In the genomic region with DNA sequence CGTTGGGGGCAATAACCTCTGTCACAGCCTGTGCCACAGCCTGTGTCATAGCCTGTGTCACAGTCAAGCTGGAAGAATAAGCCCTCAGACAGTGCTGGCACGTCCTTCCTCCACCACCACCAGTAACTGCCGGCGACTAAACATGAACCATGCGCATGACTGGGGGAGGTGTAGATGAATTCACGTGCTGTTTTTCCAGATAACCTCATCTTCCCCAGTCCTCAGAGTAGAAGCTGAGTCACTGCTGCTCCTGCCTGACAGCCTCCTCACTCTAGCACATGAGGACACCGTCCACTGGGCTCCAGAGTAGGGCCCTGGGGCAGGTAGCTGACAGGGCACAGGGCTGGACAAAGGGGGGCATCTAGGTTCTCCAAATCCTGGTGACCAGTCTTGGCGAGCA, we compare ENCODE assay signal across 12 mouse cellular contexts. TPM values are rescaled to one million over a fixed set of nuclear protein-coding genes. Genes with fewer than 3 reads are reported as not detected.
A peak's percentile ranks its signal among the peaks of the same experiment; 100 is the strongest.
DNase-seq lines count a peak whose midpoint lies in the region; ATAC-seq and TF ChIP-seq lines count a peak whose summit lies in the region.
"Had no signal": no experiment of that assay in that cellular context is flagged by ENCODE, and none has a peak within 500 bp of the region (broad histone marks: within the 10 kb centered on the region; RNA-seq: fewer than 3 reads in every experiment).

No protein-coding gene starts in this region.

- no peak overlapping the region for H3K27ac ChIP-seq in heart, postnatal 0 days (ENCODE audit: low read depth)
- peak overlapping the region; percentile 54; the same call in 1 of the 2 replicates for H3K27ac ChIP-seq in liver, embryonic 16.5 days (ENCODE audit: low read length)
- H3K27ac ChIP-seq: embryonic facial prominence, embryonic 13.5 days; neural tube, embryonic 13.5 days had no signal

- H3K9me3 ChIP-seq in heart, postnatal 0 days (replicated peaks; ENCODE audit: control insufficient read depth, low read length): no peaks in the 10 kb centered on the region
- no peaks in the 10 kb centered on the region for H3K9me3 ChIP-seq in liver, embryonic 16.5 days (replicated peaks; ENCODE audit: control insufficient read depth, low read length)
- H3K9me3 ChIP-seq: embryonic facial prominence, embryonic 13.5 days; neural tube, embryonic 13.5 days had no signal

- 0 out of 2 replicates have a peak, but pooled peaks have one; percentile 22 for TF ChIP-seq EP300 in heart, postnatal 0 days (IDR thresholded peaks at IDR 0.05; ENCODE audit: low read depth)

- H3K27me3 ChIP-seq in heart, postnatal 0 days (ENCODE audit: control insufficient read depth, insufficient read depth, low read length): no peaks in the 10 kb centered on the region
- H3K27me3 ChIP-seq in liver, embryonic 16.5 days (ENCODE audit: control insufficient read depth, insufficient read depth, low read depth, low read length): no peaks in the 10 kb centered on the region
- H3K27me3 ChIP-seq: embryonic facial prominence, embryonic 13.5 days; neural tube, embryonic 13.5 days; Patski had no signal

- H3K4me1 ChIP-seq in heart, postnatal 0 days (ENCODE audit: control insufficient read depth, insufficient read depth): no peaks in the 10 kb centered on the region; the same call in 1 of the 2 replicates
- H3K4me1 ChIP-seq in liver, embryonic 16.5 days (ENCODE audit: control insufficient read depth, low read depth, low read length): peaks cover 26% of the 10 kb centered on the region
- H3K4me1 ChIP-seq: embryonic facial prominence, embryonic 13.5 days had no signal

- DNase-seq in heart, postnatal 0 days (ENCODE audit: low spot score): no peak
- DNase-seq in heart, postnatal 10 days: no peak
- DNase-seq in c-Kit-negative CD71-positive TER-119-positive erythroid progenitor cells, embryonic 14.5 days (ENCODE audit: low read depth, low spot score): peak; percentile 34
- no peak for DNase-seq in layer of hippocampus, adult 18-20 months (ENCODE audit: low spot score in 2 of 2)
- no peak for DNase-seq in adrenal gland, postnatal 25 days
- no peak for DNase-seq in gastrocnemius, postnatal 36 days
- DNase-seq: layer of hippocampus, postnatal 36 days had no signal

- WGBS in heart, postnatal 0 days: 39% methylated on average over 8 of the region's 8 CpGs
- WGBS in liver, embryonic 16.5 days (ENCODE audit: insufficient replicate concordance): 22% methylated on average over 8 of the region's 8 CpGs

- no peak for TF ChIP-seq CTCF in heart, postnatal 0 days (IDR thresholded peaks at IDR 0.05; ENCODE audit: low read depth)

- peak; percentile 47 for ATAC-seq in heart, postnatal 0 days (ENCODE audit: insufficient read depth, low read depth)
- ATAC-seq in CD4-positive, CD25-positive, alpha-beta regulatory T cell, adult 4 months: peak; percentile 64
- peak; percentile 85 for ATAC-seq in liver, embryonic 16.5 days (ENCODE audit: low read depth)
- ATAC-seq: Patski had no signal

- H3K4me2 ChIP-seq in heart, postnatal 0 days (ENCODE audit: low read depth, low read length): no peak overlapping the region
- no peak overlapping the region for H3K4me2 ChIP-seq in liver, embryonic 16.5 days (ENCODE audit: low read depth, low read length)
- H3K4me2 ChIP-seq: embryonic facial prominence, embryonic 13.5 days; neural tube, embryonic 13.5 days had no signal

- H3K4me3 ChIP-seq in heart, postnatal 0 days (ENCODE audit: low read depth, low read length): no peak overlapping the region
- no peak overlapping the region for H3K4me3 ChIP-seq in liver, embryonic 16.5 days (ENCODE audit: low read depth, low read length)
- H3K4me3 ChIP-seq: embryonic facial prominence, embryonic 13.5 days; neural tube, embryonic 13.5 days had no signal

- intact Hi-C loops in heart, postnatal 10 days (cut with DNase I): no loop called here
- intact Hi-C loops in gastrocnemius, postnatal 36 days (cut with DNase I): no loop called here

- H3K36me3 ChIP-seq in heart, postnatal 0 days (replicated peaks; ENCODE audit: control insufficient read depth, insufficient read depth, low read length): no peaks in the 10 kb centered on the region
- H3K36me3 ChIP-seq in liver, embryonic 16.5 days (ENCODE audit: control insufficient read depth, insufficient read depth): no peaks in the 10 kb centered on the region
- H3K36me3 ChIP-seq: embryonic facial prominence, embryonic 13.5 days; neural tube, embryonic 13.5 days had no signal

- no peak overlapping the region for H3K9ac ChIP-seq in heart, postnatal 0 days (replicated peaks; ENCODE audit: low read depth, low read length)
- 0 out of 2 replicates have a peak overlapping the region, but pooled peaks have one; percentile 32 for H3K9ac ChIP-seq in liver, embryonic 16.5 days (ENCODE audit: low read depth, low read length)
- H3K9ac ChIP-seq: embryonic facial prominence, embryonic 13.5 days; neural tube, embryonic 13.5 days had no signal

RNA-seq across cellular contexts. Expression of a gene that starts 24.6 kb away (rescaled TPM):
- total RNA-seq in heart, postnatal 0 days (2014; rRNA removed; ENCODE audit: low replicate concordance): 11.1 and 26.5 TPM in 2 replicates
- polyA plus RNA-seq in heart, postnatal 0 days (2015; fragmentation: Nextera tagmentation; extraction: Ambion mirVana): 2.0 TPM in 2 replicates
- 1 to 10 TPM; 5.3 to 7.2 TPM for total RNA-seq in heart, postnatal 10 days (2021)
- polyA plus RNA-seq in CD4-positive, CD25-positive, alpha-beta regulatory T cell, adult 4 months (2017; shearing (Covaris generic)): 100 to 1,000 TPM; 115 to 174 TPM
- polyA plus RNA-seq in liver, embryonic 16.5 days (2015; fragmentation: Nextera tagmentation; extraction: Ambion mirVana): 8.8 and 10.3 TPM in 2 replicates
- 1 to 10 TPM; 2.8 to 3.4 TPM for total RNA-seq in layer of hippocampus, adult 18-20 months (2021)
- total RNA-seq in adrenal gland, postnatal 25 days (2021): 4.9 and 7.2 TPM in 2 replicates
- 1 to 10 TPM; 2.5 to 3.1 TPM for total RNA-seq in gastrocnemius, postnatal 36 days (2021)

RNA-seq across cellular contexts. Expression of a gene that starts 27.3 kb away (rescaled TPM):
- 32.2 and 42.6 TPM in 2 replicates for total RNA-seq in heart, postnatal 0 days (2014; rRNA removed; ENCODE audit: low replicate concordance)
- 7.6 and 9.0 TPM in 2 replicates for polyA plus RNA-seq in heart, postnatal 0 days (2015; fragmentation: Nextera tagmentation; extraction: Ambion mirVana)
- total RNA-seq in heart, postnatal 10 days (2021): 10 to 100 TPM; 75.8 to 82.6 TPM
- 10 to 100 TPM; 19.0 to 20.6 TPM for polyA plus RNA-seq in CD4-positive, CD25-positive, alpha-beta regulatory T cell, adult 4 months (2017; shearing (Covaris generic))
- polyA plus RNA-seq in liver, embryonic 16.5 days (2015; fragmentation: Nextera tagmentation; extraction: Ambion mirVana): 2.9 and 3.7 TPM in 2 replicates
- 10 to 100 TPM; 62.2 to 72.8 TPM for total RNA-seq in layer of hippocampus, adult 18-20 months (2021)
- 63.1 and 73.1 TPM in 2 replicates for total RNA-seq in adrenal gland, postnatal 25 days (2021)
- total RNA-seq in gastrocnemius, postnatal 36 days (2021): 10 to 100 TPM; 28.4 to 31.1 TPM
